Comparison of ENCODE assay signal across 8 mouse cellular contexts in the genomic region with DNA sequence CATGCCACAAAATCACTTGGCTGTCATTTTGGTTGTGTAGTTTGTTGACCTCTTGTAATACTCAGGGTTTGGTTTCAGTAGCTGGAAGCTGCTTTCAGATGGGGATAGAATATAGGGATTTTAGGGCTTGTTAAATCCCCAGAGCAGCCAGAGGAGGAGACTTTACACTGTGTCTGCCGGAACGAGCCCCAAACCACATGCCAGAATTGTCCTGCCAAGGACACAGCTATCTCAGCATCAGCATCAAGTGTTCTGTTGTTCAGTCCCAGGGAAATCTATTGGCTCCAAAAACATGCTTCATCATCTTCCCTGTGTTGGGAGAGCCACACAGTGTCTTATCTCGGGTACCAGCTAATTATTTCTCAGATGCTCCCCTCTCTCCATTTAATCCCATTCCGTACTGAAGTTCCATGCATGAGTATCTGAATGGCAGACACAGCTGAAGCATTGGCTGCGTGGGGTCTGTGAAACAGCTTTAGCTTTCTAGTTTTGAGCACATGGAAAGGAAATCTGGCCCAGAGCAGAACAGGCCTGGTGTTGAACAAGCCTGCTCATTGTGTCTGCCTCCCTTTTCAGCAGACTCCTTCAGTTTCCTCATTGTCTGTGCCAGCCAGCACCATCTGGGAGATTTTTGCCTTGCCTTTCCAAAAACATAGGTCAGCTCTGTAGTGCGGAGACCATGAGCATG.
DNase-seq lines count a peak whose midpoint lies in the region; ATAC-seq and TF ChIP-seq lines count a peak whose summit lies in the region.

No protein-coding gene starts in this region.

- no peak overlapping the region for H3K4me2 ChIP-seq in hindbrain, embryonic 12.5 days (replicated peaks)

- no peaks in the 10 kb centered on the region for H3K36me3 ChIP-seq in hindbrain, embryonic 12.5 days
- H3K36me3 ChIP-seq in limb, embryonic 10.5 days, result no peaks in the 10 kb centered on the region
- H3K36me3 ChIP-seq in thymus, adult 2 months (ENCODE audit: control insufficient read depth, insufficient read depth, low read length), result no peaks in the 10 kb centered on the region

- no peaks in the 10 kb centered on the region for H3K9me3 ChIP-seq in hindbrain, embryonic 12.5 days (replicated peaks)
- H3K9me3 ChIP-seq in limb, embryonic 10.5 days (replicated peaks), result no peaks in the 10 kb centered on the region

- peak overlapping the region; percentile 72 for H3K27ac ChIP-seq in hindbrain, embryonic 12.5 days
- H3K27ac ChIP-seq in limb, embryonic 10.5 days, result peak overlapping the region; percentile 15; the same call in 1 of the 2 replicates
- no peak overlapping the region for H3K27ac ChIP-seq in thymus, adult 2 months (ENCODE audit: control insufficient read depth, insufficient read depth, low read length)

- no peaks in the 10 kb centered on the region for H3K27me3 ChIP-seq in hindbrain, embryonic 12.5 days
- no peaks in the 10 kb centered on the region for H3K27me3 ChIP-seq in limb, embryonic 10.5 days (ENCODE audit: low read depth, poor library complexity, severe bottlenecking)
- no peaks in the 10 kb centered on the region for H3K27me3 ChIP-seq in thymus, adult 2 months (ENCODE audit: control insufficient read depth, insufficient read depth, low read length)

- no peak overlapping the region for H3K4me3 ChIP-seq in hindbrain, embryonic 12.5 days
- H3K4me3 ChIP-seq in limb, embryonic 10.5 days, result no peak overlapping the region
- no peak overlapping the region for H3K4me3 ChIP-seq in thymus, adult 2 months (ENCODE audit: control insufficient read depth, insufficient read depth, low read length)

- TF ChIP-seq CTCF in thymus, adult 2 months (IDR thresholded peaks at IDR 0.05; ENCODE audit: borderline replicate concordance, control insufficient read depth, extremely low read depth, insufficient read depth, low read length, poor library complexity), result no peak

- peak; percentile 89 for ATAC-seq in hindbrain, embryonic 12.5 days (ENCODE audit: low FRiP score)

- H3K4me1 ChIP-seq in hindbrain, embryonic 12.5 days, result peaks cover 12% of the 10 kb centered on the region
- H3K4me1 ChIP-seq in limb, embryonic 10.5 days, result peaks cover 12% of the 10 kb centered on the region
- no peaks in the 10 kb centered on the region for H3K4me1 ChIP-seq in thymus, adult 2 months (replicated peaks; ENCODE audit: control insufficient read depth, insufficient read depth, low read length)

- WGBS in hindbrain, embryonic 12.5 days, result 34% methylated on average over 6 of the region's 6 CpGs
- 76% methylated on average over 6 of the region's 6 CpGs for whole genome bisulfite sequencing in limb, embryonic 10.5 days
- WGBS in thymus, adult 2 months, result 87% methylated on average over 6 of the region's 6 CpGs

- no peak overlapping the region for H3K9ac ChIP-seq in hindbrain, embryonic 12.5 days

- peak; percentile 28 for DNase-seq in gastrocnemius, postnatal 25 days
- DNase-seq in gastrocnemius, adult 8-10 months (ENCODE audit: low spot score in 2 of 2), result no peak
- DNase-seq in embryo, embryonic 11 days, result peak; percentile 57
- DNase-seq in limb, embryonic 10.5 days (ENCODE audit: low spot score), result no peak
- DNase-seq in right cerebral cortex, adult 2 months (ENCODE audit: low spot score in 2 of 2), result peak; percentile 25 to 49
- DNase-seq in thymus, adult 2 months, result no peak
- no peak for DNase-seq in adipocyte (ENCODE audit: low spot score)

- no peak for TF ChIP-seq POLR2A in thymus, adult 2 months (IDR thresholded peaks at IDR 0.05; ENCODE audit: control insufficient read depth, extremely low read depth, insufficient read depth, low read length, poor library complexity)

Comparison
In these comparisons a context has a peak if more than half of its experiments do, and no peak if none do; other contexts are left out.
1. DNase-seq: peak in gastrocnemius, postnatal 25 days (single experiment), embryo, embryonic 11 days (single experiment) and right cerebral cortex, adult 2 months (2 of 2); none in gastrocnemius, adult 8-10 months (0 of 2), limb, embryonic 10.5 days (single experiment), thymus, adult 2 months (single experiment) and adipocyte (single experiment).